Mouse (Mus musculus): Measurements from ENCODE around the gene Cd300lg. TPM values are rescaled to one million over a fixed set of nuclear protein-coding genes. Genes with fewer than 3 reads are reported as not detected.

Cd300lg gene
- total RNA-seq, 2 experiments from 2014 or later, result 1.8 TPM; not detected in 1

GRCm38 (mm10) chr11:102024084-102024758, 17.1 kb upstream of the Cd300lg start:
- no peak for ATAC-seq (replicated peaks; ENCODE audit: low FRiP score, low TSS enrichment, poor library complexity, severe bottlenecking)

- no peak for ATAC-seq (replicated peaks; ENCODE audit: low FRiP score, low TSS enrichment, poor library complexity, severe bottlenecking)
Measured at GRCm38 (mm10) chr11:102024875-102025274, 16.4 kb upstream of the Cd300lg start.

GRCm38 (mm10) chr11:102025354-102025753, 16.0 kb upstream of the Cd300lg start:
- no peak for ATAC-seq (replicated peaks; ENCODE audit: low FRiP score, low TSS enrichment, poor library complexity, severe bottlenecking)

DNA sequence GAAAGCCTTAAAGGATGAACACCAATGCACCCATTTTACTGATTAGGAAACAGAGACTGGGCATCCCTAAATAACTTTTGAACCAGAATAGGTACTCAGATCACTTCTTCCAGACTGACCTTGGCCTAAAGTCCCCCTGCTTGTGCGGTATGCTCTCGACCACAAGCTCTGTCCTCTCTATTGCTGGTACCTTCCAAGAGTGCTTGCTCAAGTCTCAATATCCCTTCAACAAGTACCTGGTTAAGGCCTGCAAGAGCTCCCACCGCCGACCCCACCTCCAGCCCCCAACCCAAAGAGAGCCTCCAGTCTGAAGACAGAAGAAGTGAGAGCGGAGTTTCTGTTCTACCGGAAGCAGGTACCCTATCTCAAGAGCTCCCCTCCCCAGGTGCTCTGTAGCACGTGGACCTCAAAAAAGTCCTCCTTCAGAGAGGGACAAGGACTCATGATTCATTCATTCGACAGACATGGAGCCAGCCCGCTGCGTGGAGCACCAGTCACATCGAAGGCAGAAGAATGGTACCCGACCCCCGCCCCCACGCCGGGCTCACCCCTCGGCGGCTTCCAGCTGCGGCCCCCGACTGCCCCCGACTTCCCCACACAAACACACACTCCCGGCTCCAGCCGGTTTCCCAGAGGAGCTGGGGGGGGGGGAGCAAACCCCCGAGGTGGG, 15.2 kb upstream of the Cd300lg start:
- no peak for ATAC-seq (replicated peaks; ENCODE audit: low FRiP score, low TSS enrichment, poor library complexity, severe bottlenecking)

GRCm38 (mm10) chr11:102026694-102027360, 14.5 kb upstream of the Cd300lg start:
- no peak for ATAC-seq (replicated peaks; ENCODE audit: low FRiP score, low TSS enrichment, poor library complexity, severe bottlenecking)

DNA sequence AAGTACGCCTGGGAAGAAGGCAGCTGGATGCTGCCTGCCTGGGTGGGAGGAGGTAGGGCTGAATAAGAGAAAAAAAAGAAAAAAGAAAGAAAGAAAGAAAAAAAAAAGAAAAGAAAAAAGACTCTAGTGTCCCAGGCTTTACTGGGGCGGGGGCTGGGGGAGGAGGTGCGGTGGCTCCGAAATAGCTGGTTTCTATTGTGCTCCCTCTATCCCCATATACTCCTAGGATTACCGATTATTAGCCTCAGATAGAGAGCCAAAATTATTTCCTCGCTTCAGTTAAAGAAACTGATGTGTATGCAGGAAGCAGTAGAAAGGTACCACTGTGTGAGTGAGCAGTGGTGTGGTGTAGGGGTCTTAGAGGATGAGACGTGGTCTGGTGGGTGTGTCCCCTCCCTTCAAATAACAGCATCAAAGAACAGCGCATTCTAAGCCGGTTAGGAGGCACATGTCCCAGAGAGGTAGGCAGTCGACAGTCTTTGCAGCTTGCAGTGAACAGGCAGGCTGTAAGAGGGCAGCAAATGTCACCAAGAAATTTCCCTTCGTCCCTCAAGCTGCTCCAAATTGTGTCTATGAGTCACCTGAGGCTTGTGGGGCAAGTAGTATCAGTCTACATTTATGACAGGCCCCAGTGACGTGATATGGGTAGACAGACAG, 13.8 kb upstream of the Cd300lg start:
- ATAC-seq (replicated peaks; ENCODE audit: low FRiP score, low TSS enrichment, poor library complexity, severe bottlenecking), result no peak

GRCm38 (mm10) chr11:102028087-102028816, 13.1 kb upstream of the Cd300lg start, which contains the start of gene Mpp3:
Mpp3 (minus strand) TSS chr11:102028461.
- no peak for ATAC-seq (replicated peaks; ENCODE audit: low FRiP score, low TSS enrichment, poor library complexity, severe bottlenecking)

- ATAC-seq (replicated peaks; ENCODE audit: low FRiP score, low TSS enrichment, poor library complexity, severe bottlenecking), result no peak
Measured at GRCm38 (mm10) chr11:102029304-102029703, 12.0 kb upstream of the Cd300lg start.

- no peak for ATAC-seq (replicated peaks; ENCODE audit: low FRiP score, low TSS enrichment, poor library complexity, severe bottlenecking)
Measured at GRCm38 (mm10) chr11:102029966-102030365, 11.3 kb upstream of the Cd300lg start.

- ATAC-seq (replicated peaks; ENCODE audit: low FRiP score, low TSS enrichment, poor library complexity, severe bottlenecking), result no peak
Measured at GRCm38 (mm10) chr11:102031149-102031548, 10.2 kb upstream of the Cd300lg start.

GRCm38 (mm10) chr11:102033055-102033591, 8.2 kb upstream of the Cd300lg start:
- ATAC-seq (replicated peaks; ENCODE audit: low FRiP score, low TSS enrichment, poor library complexity, severe bottlenecking), result no peak

DNA sequence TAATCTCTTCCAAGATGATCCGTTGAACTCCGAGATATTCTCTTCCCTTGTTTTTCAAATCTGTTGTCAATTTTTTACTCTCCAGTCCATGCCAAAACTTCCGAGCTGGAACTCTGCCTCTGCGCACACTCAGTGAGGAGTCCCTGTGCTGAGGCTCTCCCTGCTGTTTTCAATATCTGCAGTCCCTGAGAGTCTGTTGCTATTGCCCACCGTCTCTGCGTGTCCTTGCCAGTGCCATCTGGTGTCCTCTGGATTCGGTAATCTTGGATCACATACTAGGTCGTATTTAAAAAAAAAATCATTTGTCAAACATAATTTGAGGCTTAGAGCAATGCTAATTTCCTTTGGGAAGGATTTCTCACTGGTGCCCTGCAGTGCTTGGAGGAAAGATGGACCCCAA, 6.4 kb upstream of the Cd300lg start:
- no peak for ATAC-seq (replicated peaks; ENCODE audit: low FRiP score, low TSS enrichment, poor library complexity, severe bottlenecking)

- ATAC-seq (replicated peaks; ENCODE audit: low FRiP score, low TSS enrichment, poor library complexity, severe bottlenecking), result no peak
Measured at GRCm38 (mm10) chr11:102035456-102035960, 5.8 kb upstream of the Cd300lg start.

DNA sequence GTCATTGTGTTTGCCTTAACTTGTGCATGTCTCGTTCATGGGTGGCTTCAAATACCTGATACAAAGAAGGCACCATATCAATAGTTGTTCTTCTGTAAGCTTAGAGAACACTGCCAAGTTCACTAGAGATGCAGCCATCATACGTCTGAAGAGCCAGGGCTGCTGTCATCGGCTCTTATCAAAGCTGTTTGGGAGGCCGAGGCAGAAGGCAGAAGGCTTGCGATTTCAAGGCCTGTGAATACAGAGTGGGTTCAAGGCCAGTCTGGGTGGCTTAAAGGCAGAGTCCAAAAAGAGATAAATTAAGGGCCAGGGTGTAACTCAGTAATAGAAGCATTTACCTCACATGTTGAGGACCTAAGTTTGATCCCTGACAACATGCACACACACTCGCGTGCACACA, 5.0 kb upstream of the Cd300lg start:
- no peak for ATAC-seq (replicated peaks; ENCODE audit: low FRiP score, low TSS enrichment, poor library complexity, severe bottlenecking)

DNA sequence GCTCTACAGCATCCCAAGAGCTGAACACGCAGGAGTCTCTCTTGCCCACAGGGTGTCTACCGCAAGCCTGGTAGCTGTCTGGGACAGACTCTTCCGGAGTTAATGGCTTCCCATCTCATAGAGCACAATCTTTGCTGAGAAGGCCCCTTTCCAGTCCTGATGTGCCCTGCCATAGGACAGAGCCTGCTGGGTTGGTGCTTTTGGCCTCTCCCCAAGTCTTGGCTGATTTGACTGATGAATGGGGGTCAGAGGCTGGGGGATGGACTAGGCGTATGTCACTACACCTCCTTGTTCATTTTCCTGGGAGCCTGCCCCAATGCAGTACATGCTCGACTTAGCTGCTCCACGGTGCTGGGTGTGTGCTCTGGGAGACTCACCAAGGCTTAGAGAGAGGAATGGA, 3.5 kb upstream of the Cd300lg start:
- no peak for ATAC-seq (replicated peaks; ENCODE audit: low FRiP score, low TSS enrichment, poor library complexity, severe bottlenecking)

GRCm38 (mm10) chr11:102039487-102040137, 1.7 kb upstream of the Cd300lg start:
- ATAC-seq (replicated peaks; ENCODE audit: low FRiP score, low TSS enrichment, poor library complexity, severe bottlenecking), result no peak

DNA sequence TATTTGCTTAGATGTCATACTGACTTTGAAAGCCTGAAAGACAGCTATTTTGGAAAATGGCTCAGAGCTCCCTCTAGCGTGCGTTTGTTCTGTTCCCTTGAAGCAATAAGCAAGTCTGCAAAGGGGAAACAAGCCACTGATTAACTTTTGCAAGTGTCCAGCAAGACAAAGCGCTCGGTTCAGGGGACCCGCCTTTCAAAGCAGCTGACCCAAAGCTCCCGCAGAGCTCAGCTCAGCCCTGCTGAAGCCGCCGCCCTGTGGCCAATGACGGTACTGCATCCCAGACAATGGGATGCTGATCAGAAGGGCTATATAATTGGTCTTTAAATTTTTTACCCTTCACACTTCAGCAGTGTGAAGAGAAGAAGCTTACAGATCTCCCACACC, 1.2 kb upstream of the Cd300lg start:
- ATAC-seq (replicated peaks; ENCODE audit: low FRiP score, low TSS enrichment, poor library complexity, severe bottlenecking), result peak; percentile 62

DNA sequence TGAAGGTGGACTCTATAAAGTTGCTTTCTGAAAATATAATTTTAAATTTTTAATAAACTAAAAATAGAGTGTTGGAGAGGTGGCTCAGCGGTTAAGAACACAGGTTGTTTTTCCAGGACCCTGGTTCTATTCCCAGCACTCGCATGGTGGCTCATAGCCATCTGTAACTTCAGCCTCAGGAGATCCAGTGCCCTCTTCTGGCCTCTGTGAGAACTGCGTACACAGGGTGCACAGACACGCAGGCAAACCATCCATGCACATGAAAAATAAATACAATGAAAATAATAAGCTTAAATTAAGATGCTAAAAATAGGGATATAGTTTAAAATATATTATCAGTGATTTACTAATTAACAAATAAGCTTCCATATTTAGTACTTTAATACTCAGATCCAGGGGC, 663 bp upstream of the Cd300lg start:
- ATAC-seq (replicated peaks; ENCODE audit: low FRiP score, low TSS enrichment, poor library complexity, severe bottlenecking), result no peak

DNA sequence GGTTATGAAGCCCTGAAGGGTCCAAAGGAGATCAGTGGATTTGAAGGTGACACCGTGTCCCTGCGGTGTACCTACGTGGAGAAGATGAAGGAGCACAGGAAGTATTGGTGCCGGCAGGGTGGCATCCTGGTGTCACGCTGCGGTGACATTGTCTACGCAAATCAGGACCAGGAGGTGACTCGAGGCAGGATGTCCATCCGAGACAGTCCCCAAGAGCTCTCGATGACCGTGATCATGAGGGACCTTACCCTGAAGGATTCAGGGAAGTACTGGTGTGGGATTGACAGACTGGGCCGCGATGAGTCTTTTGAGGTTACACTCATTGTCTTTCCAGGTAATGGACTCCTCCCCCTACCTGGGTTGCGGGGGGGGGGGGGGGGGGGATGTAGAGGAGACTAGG, 1.7 kb downstream of the Cd300lg start:
- no peak for ATAC-seq (replicated peaks; ENCODE audit: low FRiP score, low TSS enrichment, poor library complexity, severe bottlenecking)
